Mouse (Mus musculus): Measurements from ENCODE around the gene Gbf1. TPM values are rescaled to one million over a fixed set of nuclear protein-coding genes. Genes with fewer than 3 reads are reported as not detected.

The Gbf1 gene
- polyA plus RNA-seq, 1 experiment = 348 TPM

GRCm38 (mm10) chr19:46326019-46326755 is 173.9 kb downstream of the Gbf1 start:
- peak overlapping the region; percentile 94 for H3K27ac ChIP-seq (ENCODE audit: insufficient read depth, low read depth, low read length)
- H3K4me1 ChIP-seq (ENCODE audit: control insufficient read depth, insufficient read depth, low read length) = peaks cover 50% of the 10 kb centered on the region
- H3K4me3 ChIP-seq (ENCODE audit: insufficient read depth, low read depth, low read length) = peak overlapping the region; percentile 81
- TF ChIP-seq CTCF (IDR thresholded peaks at IDR 0.05; ENCODE audit: insufficient read depth, low read depth, low read length) = no peak
- no peak for TF ChIP-seq POLR2A (IDR thresholded peaks at IDR 0.05; ENCODE audit: insufficient read depth, low read depth, low read length)
- 2% methylated on average over 27 of the region's 29 CpGs for WGBS

- WGBS = under 1% methylated on average over 35 of the region's 35 CpGs
- TF ChIP-seq CTCF (IDR thresholded peaks at IDR 0.05; ENCODE audit: insufficient read depth, low read depth, low read length) = no peak
- peak; percentile 77 for TF ChIP-seq POLR2A (IDR thresholded peaks at IDR 0.05; ENCODE audit: insufficient read depth, low read depth, low read length)
- Histone ChIP-seq H3K27ac (ENCODE audit: insufficient read depth, low read depth, low read length) (peak within 1 kb of the TSS; percentile 94), H3K4me1 (ENCODE audit: control insufficient read depth, insufficient read depth, low read length) (peaks cover 44% of the 10 kb centered on the region), H3K4me3 (ENCODE audit: insufficient read depth, low read depth, low read length) (peak within 1 kb of the TSS; percentile 81)
Observed at GRCm38 (mm10) chr19:46326756-46327305, 174.5 kb downstream of the Gbf1 start, which contains the start of gene Psd. Gene Psd (minus strand): TSS chr19:46327156.

DNA sequence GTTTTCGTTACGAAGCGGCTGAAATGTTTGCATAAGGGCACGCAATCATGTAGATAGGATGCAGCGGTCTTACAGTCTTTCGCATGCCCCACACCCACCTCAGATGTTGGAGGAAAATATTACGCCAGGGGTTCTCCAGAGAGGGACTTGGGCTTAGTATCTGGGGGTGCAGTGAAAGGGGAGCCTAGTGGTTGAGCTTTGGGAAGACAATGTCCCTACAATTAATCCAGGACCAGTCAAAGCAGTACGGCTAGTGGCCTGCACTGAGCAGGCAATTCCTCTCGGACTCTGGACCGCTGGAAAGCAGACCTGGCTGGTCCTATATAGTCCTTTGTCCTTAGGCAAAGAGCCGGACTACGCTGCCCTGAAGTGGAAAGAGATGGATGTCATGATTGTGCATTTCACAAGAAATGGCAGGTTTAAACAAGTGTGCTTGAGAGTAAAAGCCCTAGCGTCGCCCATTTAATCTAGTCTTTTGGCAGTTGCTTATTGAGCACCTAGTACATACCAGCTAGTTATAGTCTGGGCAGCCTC is 175.3 kb downstream of the Gbf1 start:
- TF ChIP-seq POLR2A (IDR thresholded peaks at IDR 0.05; ENCODE audit: insufficient read depth, low read depth, low read length) = no peak
- no peak for TF ChIP-seq CTCF (IDR thresholded peaks at IDR 0.05; ENCODE audit: insufficient read depth, low read depth, low read length)
- peaks cover 36% of the 10 kb centered on the region for H3K4me1 ChIP-seq (ENCODE audit: control insufficient read depth, insufficient read depth, low read length)

GRCm38 (mm10) chr19:46328081-46329030 is 176.0 kb downstream of the Gbf1 start, which contains the start of gene Fbxl15:
Gene Fbxl15 (plus strand): TSS chr19:46328184.
- WGBS = under 1% methylated on average over 81 of the region's 81 CpGs
- 0 out of 2 replicates have a peak, but pooled peaks have one; percentile 2 for TF ChIP-seq CTCF (IDR thresholded peaks at IDR 0.05; ENCODE audit: insufficient read depth, low read depth, low read length)
- peak; percentile 70 for TF ChIP-seq POLR2A (IDR thresholded peaks at IDR 0.05; ENCODE audit: insufficient read depth, low read depth, low read length)
- Histone ChIP-seq H3K4me3 (ENCODE audit: insufficient read depth, low read depth, low read length) (peak within 1 kb of the TSS; percentile 81), H3K27ac (ENCODE audit: insufficient read depth, low read depth, low read length) (peak within 1 kb of the TSS; percentile 94), H3K4me1 (ENCODE audit: control insufficient read depth, insufficient read depth, low read length) (peaks cover 28% of the 10 kb centered on the region)

More for the DNA sequence above, 175.3 kb downstream of the Gbf1 start:
- Histone ChIP-seq H3K4me3 (ENCODE audit: insufficient read depth, low read depth, low read length) (peak overlapping the region; percentile 81), H3K27ac (ENCODE audit: insufficient read depth, low read depth, low read length) (peak overlapping the region; percentile 94)
- WGBS = 10% methylated on average over 14 of the region's 14 CpGs

DNA sequence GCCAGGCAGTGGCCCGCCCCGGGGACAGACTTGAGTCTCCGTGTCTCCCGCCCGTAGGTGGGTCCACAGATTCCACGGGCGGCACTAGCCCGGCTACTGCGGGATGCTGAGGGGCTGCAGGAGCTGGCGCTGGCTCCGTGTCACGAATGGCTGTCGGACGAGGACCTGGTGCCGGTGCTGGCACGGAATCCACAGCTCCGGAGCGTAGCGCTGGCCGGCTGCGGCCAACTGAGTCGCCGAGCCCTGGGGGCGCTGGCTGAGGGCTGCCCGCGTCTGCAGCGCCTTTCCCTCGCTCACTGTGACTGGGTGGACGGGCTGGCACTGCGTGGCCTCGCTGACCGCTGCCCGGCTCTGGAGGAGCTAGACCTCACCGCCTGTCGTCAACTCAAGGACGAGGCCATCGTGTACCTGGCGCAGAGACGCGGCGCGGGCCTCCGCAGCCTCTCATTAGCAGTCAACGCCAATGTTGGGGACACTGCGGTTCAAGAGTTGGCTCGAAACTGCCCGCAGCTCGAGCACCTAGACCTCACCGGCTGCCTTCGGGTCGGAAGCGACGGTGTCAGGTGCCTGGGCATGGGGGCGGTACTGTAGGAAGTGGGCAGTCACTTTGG is 176.8 kb downstream of the Gbf1 start:
- H3K4me3 ChIP-seq (ENCODE audit: insufficient read depth, low read depth, low read length) = peak overlapping the region; percentile 81
- TF ChIP-seq POLR2A (IDR thresholded peaks at IDR 0.05; ENCODE audit: insufficient read depth, low read depth, low read length) (no peak), CTCF (IDR thresholded peaks at IDR 0.05; ENCODE audit: insufficient read depth, low read depth, low read length) (no peak)
- peaks cover 22% of the 10 kb centered on the region for H3K4me1 ChIP-seq (ENCODE audit: control insufficient read depth, insufficient read depth, low read length)
- H3K27ac ChIP-seq (ENCODE audit: insufficient read depth, low read depth, low read length) = no peak overlapping the region
- WGBS = 2% methylated on average over 54 of the region's 54 CpGs

DNA sequence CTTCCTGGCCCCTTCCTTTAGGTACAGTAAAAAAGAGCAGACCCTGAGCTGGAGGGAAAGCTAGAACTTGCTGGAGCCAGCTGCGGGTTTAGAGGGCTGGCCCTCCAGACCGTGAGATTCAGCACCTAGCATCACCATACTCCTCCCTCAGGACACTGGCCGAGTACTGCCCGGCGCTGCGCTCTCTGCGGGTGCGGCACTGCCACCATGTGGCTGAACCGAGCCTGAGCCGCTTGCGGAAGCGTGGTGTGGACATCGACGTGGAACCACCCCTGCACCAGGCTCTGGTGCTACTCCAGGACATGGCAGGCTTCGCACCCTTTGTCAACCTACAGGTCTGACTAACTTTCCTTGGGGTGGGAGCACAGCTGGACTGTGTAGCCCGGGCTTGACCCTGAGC is 177.6 kb downstream of the Gbf1 start:
- no peak overlapping the region for H3K27ac ChIP-seq (ENCODE audit: insufficient read depth, low read depth, low read length)
- peaks cover 14% of the 10 kb centered on the region for H3K4me1 ChIP-seq (ENCODE audit: control insufficient read depth, insufficient read depth, low read length)
- peak; percentile 84 for TF ChIP-seq CTCF (IDR thresholded peaks at IDR 0.05; ENCODE audit: insufficient read depth, low read depth, low read length)
- no peak for TF ChIP-seq POLR2A (IDR thresholded peaks at IDR 0.05; ENCODE audit: insufficient read depth, low read depth, low read length)
- 5% methylated on average over 16 of the region's 16 CpGs for WGBS
- no peak overlapping the region for H3K4me3 ChIP-seq (ENCODE audit: insufficient read depth, low read depth, low read length)

DNA sequence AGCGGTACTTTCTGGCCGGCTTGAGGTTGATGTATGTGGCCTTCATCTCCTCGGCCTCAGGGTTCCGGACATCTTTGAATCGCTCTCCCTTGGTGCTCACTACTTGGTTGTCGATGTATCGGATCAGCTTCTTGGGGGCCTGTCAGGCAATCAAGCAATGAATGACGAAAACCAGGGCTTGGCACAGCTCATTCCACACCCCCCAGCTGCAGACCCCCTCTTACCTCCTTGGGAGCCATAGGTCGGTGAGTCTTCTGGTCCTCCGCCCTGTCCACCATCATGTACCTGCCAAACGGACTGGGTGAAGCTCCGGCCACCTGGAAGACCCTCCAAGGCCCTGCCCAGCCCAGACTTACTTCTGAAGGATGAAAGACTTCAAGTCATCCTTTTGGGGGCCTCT is 178.4 kb downstream of the Gbf1 start:
- Histone ChIP-seq H3K4me3 (ENCODE audit: insufficient read depth, low read depth, low read length) (no peak overlapping the region), H3K27ac (ENCODE audit: insufficient read depth, low read depth, low read length) (no peak overlapping the region), H3K4me1 (ENCODE audit: control insufficient read depth, insufficient read depth, low read length) (peaks cover 13% of the 10 kb centered on the region)
- WGBS = 92% methylated on average over 12 of the region's 12 CpGs
- TF ChIP-seq POLR2A (IDR thresholded peaks at IDR 0.05; ENCODE audit: insufficient read depth, low read depth, low read length) = no peak
- no peak for TF ChIP-seq CTCF (IDR thresholded peaks at IDR 0.05; ENCODE audit: insufficient read depth, low read depth, low read length)

DNA sequence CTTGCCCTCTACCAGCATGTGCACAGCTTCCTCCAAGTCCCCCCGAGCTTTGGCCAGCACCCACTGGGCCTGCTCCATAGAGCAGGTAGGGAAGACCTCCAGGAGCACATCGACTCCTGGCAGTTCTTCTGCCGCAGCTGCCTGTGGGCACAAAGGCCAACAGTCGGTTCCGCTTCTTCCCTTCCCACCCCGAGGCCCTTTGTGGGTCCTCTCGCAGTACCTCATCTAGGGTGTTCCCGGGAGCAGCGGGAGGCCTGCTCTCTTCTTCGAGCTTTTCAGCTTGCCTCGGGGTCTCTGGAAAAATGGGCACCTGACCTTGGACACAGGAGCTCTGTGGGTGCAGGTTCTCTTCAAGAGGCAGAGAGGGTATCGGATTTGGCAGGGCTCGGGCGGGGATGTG is 179.0 kb downstream of the Gbf1 start:
- TF ChIP-seq POLR2A (IDR thresholded peaks at IDR 0.05; ENCODE audit: insufficient read depth, low read depth, low read length) (no peak), CTCF (IDR thresholded peaks at IDR 0.05; ENCODE audit: insufficient read depth, low read depth, low read length) (no peak)
- peaks cover 13% of the 10 kb centered on the region for H3K4me1 ChIP-seq (ENCODE audit: control insufficient read depth, insufficient read depth, low read length)
- WGBS = 89% methylated on average over 14 of the region's 14 CpGs
- no peak overlapping the region for H3K4me3 ChIP-seq (ENCODE audit: insufficient read depth, low read depth, low read length)
- no peak overlapping the region for H3K27ac ChIP-seq (ENCODE audit: insufficient read depth, low read depth, low read length)
